Mouse (Mus musculus) left cerebral cortex, adult 18-20 months (tissue): ENCODE data around the gene Ccdc102a. TPM values are rescaled to one million over a fixed set of nuclear protein-coding genes. Genes with fewer than 3 reads are reported as not detected.
A peak's percentile ranks its signal among the peaks of the same experiment; 100 is the strongest.

Experiments used
- DNase-seq, 2 experiments: peaks; one replicate each; pipeline ENCODE4 v3.0.0; 2021 to 2022; ENCODE audit warnings: low spot score in 2 of 2, mixed read lengths in 1 of 2
- total RNA-seq, 2 experiments: library from RNA; stranded (reverse); gene quantifications; 2 replicates each; pipeline ENCODE4 v1.2.3; 2021

Gene Ccdc102a
- total RNA-seq, 2 experiments from 2014 or later, result 1.5 to 1.9 TPM

DNA sequence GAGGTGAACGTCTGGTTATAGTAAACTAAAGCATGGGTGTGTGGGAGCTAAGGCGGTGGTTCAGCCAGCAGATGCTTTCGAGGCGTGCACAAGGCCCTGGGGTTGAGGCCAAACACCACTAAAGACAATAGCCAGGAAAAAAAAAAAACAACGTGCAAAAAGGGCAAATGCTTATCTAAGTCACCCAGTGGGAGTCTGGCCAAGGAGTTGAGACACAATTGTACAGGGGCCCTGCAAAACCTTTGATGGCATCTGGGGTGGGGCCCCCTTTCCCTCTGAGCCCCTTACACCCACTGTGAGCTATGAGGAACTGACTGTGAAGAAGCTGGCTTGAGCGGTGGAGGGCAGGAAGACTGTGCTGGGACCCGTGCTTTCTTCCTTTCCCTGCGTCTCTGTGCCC, 4.7 kb upstream of the Ccdc102a start:
- DNase-seq, result no peak

DNA sequence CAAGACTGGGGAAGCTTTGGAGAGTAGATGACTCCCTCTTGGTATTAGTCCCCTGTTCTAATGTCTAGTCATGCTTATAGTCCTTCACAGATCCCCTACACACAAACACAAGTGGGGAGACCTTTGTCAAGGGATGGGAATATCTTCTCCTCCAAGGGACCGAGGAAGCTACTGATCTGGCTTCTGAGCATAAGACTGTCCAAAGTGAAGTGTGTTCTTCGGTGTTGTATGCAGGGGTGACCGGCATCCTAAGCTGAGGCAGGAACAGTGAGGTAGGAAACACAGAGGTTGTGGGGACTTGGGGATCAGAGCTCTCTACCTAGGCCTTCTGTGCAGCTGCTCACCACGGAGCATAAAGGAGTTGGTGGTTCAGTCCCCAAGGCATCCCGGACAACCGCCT, 4.3 kb upstream of the Ccdc102a start:
- DNase-seq, result no peak

DNA sequence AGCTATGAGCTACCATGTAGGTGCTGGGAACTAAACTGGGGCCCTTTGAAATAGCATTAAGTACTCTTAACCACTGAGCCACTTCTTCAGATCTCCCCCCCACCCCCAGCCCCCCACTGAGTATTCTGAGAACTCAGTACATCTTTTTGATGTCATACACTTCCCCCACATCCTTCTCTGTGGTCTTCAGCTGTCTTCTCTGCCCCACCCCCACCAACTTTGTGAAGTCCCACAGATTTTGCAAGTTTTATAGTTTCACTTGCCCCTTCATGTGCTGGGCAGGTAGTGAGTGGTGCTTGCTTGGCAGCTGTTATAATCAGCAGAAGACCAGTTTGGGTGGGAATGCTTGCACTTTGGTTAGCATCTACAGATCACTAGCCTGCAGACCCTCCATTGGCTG, 1.4 kb upstream of the Ccdc102a start:
- no peak for DNase-seq

DNA sequence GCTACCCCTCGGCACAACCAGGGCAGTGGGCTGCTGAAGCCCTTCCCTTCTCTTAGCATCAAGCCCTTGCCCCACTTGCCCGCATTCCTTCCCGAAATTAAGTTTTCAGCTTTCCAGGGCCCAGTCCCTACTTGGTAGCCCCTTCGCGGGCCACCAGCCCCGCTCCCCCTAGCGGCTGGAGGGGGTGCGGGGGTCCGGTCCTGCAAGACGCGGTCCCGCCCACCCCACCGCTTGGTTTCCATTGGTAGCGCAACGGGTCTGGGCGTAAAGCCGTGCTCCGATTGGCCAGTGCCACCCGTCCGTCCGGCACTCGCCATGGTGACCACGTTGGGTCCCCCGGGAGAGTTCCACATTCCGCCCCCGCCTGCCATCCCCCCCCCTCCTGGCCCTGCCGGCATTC, 546 bp downstream of the Ccdc102a start:
- DNase-seq, result peak; percentile 50 to 63

DNA sequence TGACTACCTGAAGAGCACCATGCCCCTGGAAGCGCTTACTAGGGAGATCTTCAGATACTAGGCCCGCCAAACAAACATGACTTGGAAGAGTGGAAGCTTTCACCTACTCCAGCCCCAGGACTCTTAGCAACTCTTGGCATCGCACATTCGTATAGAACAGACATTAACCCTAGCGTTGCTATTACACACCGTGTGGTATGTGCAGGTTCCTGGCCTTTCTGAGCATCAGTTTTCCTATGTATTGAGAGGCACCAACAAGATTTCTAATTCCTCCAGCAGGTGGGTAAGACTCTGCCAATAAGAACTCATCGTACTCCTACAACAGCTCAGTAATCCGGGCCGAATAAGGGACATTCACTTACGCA, 956 bp downstream of the Ccdc102a start:
- DNase-seq, result no peak

DNA sequence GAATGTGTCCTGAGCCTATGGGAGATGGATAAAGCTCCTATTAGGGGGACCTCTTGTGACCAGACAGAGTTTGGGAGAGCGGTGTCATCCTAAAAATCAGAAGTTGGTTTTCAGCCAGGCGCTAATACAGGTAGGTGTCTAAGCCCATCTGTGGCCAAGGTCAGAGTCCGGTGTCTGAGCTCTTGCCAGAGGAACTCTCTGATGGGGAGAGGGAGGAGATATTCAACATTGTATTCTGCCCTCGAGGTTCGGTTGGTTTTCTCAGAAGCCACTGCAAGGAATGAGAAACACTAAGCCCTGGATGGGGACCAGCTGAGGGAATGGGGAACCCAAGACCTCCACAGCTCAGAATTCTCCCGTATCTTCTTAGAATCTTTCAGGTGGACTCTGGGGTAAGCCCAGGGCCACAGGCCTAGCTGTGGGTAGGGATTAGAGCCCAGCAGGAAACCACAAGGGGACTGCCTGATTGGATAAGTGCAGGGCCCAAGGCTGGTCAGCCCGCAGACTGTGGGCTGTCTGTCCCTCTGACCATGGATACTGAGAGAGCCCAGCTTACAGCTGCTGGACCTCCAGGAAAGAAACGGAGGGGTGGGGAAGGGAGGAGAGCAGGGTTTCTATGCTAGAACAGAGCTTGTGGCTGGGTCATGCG, 1.5 kb downstream of the Ccdc102a start:
- DNase-seq, result no peak

DNA sequence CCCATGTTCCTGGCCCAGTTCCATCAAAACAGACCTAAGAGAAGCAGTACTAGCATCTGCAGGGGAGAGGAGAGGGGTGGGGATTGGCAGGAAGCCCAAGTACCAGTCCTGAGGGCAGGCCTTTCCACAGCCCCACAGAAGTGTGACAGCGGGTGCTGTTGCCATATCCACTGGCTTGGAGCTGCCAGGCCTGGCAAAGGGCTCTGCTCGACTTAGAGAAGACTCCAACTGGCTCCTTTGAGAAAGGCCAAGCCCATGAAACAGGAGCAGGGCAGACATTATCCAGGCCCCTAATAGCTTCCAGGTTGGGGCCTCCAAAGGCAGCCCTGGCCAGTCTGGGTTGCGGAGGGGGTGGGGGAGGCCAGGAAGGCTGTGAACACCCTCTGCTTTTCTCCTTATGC, 3.2 kb downstream of the Ccdc102a start:
- no peak for DNase-seq

DNA sequence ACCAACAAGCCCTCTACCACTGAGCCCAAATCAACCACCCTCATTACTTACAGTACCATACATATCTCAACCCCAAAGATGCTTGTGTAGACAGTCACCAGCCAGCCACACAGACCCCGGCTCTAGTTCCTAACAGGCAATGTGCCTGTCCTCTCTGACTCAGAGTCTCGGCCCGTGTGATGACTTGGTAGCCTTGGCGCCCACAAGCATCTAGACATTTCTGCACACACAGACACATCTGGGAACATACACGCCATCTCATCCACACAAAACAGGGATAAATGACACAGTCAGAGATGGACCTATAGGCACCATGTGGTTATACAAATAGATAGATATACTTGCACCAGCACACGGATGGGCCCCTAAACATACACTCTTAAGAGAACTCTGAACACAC, 3.6 kb downstream of the Ccdc102a start:
- DNase-seq, result no peak

DNA sequence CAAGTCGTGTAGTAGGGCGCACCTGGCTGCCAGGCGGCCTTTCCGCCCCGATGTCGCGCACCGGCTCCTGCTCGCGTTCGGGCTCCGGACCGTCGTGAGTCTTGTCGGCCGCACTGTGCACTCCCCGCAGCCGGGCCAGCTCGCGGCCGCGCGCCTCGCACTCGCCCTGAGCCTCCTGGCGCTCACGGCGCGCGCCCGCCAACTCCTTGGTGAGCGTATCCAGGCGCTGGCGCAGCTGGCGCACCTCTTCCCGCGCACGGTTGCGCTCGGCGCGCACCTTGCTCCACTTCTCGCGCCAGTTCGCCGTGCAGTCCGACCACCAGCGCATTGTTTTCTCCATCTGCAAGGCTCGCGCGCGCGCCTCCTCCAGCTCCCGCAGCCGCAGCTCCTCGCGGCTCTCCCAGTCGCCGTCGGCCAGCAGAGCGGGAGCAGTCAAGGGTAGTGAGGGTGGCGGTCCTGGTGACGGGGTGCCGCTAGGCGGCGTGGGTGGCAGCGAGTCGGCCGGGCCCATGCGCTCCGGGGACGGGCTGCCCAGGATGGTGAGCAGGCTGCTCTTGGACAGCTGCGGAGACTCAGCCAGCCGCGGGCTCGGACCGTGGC, 4.7 kb downstream of the Ccdc102a start:
- DNase-seq, result peak; percentile 54 to 59

DNA sequence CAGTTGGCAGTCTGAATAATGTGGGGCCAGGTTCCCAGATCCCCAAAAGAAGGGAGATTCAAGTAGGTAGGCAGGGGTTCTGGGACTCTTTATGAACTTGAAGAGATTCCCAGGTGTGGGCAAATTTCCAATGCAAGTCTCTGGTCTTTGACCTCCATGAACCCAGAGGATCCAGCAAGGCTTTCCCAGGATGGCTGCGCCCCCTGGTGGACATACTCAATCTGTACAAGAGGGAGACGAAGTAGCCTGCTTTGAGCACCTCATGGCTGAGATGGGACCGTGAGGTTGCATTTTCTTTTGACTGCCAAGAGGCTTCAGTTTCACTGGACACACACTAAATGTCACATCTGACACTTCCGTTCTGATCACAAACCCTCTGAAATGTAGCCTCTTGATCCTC, 9.1 kb downstream of the Ccdc102a start:
- DNase-seq, result peak; percentile 66 to 79

DNA sequence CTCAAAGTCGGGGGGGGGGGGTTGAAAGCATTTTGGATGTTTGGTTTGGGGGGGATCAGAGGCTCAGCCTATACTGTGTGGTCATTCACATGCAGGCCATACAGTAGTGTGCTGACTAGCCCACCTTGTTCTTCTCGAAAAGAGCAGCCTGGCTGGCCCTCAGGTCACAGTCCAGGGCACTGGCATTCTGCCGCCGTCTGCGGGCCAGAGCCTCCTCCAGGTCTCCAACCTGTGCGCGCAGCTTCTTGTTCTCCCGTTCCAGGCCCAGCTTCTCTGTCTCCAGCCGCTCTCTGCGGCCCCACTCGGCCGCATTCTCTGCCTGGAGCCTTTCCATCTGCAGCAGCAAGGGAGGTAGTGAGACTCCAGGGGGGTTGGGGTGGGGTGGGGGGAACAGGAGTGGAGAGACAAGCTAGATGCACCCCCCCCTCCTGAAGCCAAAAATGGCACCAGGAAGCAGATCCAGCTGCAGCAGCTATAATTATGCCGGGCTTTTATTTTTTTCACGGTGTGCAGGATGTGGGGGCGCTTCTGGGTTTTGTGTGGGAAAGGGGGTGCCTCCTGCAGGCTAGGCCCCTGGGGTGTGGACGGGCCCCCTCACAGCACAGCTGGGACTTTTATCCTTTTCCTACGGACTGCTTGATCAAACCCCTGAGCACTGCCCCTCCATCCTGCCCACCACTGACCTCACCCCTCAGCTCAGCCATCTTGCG, 10.2 kb downstream of the Ccdc102a start:
- no peak for DNase-seq

DNA sequence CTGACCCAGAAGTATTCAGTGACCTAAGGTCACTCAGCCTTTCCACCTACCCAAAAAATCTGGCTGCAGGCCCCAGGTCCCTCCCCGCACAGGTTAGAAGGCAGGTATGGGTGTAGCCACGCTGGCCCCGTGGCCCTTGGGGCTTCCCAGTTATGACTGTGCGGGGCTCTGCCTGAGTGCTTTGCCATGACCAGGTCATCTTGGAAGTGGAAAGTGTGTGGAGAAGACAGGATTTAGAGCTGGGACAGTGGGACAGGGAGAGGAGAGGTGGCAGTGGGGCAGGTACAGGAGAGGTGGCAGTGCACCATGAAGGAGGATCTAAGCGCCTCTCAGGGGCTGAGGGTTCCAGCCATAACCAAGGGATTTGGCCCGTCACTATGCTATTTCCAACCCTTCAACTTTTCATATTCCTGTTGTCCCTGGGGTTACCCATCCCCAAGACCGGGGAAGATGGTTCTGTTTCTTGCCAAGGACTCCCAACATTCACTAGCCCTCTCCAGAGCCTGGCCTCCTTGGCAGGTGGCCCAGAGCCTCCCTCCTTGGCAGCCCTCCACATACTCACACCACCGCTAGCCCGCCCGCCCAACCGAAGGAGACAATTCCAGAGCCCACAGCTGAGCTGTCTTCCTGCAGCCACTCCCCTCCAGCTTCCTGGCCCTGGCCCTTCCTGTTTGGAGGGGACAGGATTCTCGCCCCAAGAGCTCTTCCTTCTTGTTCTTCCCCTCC, 13.3 kb downstream of the Ccdc102a start:
- peak; percentile 11 to 44 for DNase-seq

DNA sequence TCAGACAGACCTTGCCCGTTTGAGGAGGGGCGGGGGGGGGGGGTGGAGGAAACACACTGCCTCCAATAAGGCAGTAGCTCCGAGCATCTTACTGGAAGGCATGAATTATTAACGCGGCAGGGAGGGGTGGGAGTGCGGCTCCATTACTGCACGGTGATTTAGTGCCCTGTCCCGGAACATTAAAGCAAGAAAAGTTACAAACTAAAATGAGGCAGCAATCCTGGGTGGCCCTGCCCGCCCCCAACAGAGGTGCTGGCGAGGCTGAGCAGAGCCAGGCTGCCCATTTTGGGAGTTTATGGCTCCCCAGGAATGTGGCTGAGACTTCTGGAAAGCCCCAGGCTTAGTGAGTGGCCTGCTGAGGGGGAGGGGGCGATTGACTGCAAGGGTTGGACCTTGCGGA, 14.2 kb downstream of the Ccdc102a start:
- no peak for DNase-seq

DNA sequence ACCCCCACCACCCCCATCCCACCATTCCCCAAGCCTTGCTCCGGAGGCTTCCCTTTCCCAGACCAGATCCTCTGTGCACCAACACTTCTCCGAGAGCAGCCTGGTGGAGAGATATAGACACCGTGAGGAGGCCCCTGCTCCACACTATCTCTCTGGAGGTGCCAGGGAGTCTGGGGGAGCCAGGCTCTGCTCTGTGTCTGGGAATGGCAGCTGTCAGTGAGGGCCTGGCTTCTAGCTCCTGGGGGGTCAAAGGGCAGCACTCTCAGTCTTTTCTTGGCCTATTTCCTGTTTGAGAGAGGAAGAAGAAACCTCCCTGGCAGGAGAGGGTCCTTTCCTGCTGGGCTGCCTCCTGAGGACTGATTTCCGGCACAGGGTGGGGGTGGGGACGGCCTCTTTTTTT, 16.9 kb downstream of the Ccdc102a start:
- DNase-seq, result no peak

DNA sequence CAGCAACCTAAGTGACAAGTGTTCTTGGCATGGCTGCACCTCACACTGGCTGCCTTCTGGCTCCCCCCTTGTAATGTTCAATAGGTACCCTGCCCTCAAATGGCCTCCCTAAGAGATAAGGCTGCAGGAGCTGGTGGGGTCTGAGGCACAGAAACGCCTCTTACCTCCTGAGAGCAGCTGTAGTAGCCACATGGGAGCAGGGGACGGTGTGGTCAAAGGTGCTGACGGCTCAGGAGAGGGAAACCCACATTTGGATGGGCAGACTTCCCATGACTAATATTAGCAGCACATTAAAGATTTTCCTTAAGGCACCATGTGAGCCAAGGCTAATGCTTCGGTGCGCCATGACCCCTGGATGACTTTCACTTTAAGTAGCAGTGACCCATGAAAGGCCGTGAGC, 17.3 kb downstream of the Ccdc102a start:
- DNase-seq, result no peak

DNA sequence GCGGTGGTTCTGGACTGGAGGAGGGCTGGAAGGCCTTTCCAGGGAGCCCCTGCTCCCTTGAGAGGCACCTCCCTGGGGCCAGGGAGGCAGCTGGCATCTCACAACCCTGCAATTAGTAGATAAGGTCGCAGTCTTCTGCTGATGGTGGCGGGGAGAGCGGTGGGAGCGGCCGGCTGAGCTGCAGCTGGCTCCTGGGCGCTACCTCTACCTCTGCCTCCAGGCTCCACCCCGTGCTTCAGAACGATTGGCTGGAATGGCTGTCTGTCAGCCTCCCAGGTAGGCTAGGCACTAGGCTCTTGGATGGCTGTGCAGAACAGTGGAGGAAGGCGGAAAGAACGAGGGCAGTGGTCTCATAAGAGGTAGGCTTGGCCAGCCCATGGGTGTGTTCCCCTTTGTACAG, 18.6 kb downstream of the Ccdc102a start:
- no peak for DNase-seq

DNA sequence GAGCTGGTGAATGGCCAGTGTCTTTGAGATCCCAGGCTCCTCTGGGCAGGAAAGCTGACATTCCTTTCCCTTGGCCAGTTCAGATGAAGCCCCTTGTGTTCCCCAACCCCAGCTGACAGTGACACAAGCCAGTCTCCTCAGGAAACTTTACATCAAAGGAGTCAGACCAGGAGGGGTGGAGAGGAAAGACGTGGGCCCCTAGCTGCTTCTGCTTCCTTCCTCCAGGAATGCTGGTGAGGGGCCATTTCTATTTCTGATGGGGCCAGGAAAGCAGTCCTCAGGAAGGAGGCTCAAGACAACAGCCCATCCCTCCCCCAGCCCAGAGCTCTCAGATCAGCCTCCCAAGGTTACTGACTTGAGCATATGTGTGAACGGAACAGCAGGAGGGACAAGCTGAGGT, 25.0 kb downstream of the Ccdc102a start:
- DNase-seq, result no peak

DNA sequence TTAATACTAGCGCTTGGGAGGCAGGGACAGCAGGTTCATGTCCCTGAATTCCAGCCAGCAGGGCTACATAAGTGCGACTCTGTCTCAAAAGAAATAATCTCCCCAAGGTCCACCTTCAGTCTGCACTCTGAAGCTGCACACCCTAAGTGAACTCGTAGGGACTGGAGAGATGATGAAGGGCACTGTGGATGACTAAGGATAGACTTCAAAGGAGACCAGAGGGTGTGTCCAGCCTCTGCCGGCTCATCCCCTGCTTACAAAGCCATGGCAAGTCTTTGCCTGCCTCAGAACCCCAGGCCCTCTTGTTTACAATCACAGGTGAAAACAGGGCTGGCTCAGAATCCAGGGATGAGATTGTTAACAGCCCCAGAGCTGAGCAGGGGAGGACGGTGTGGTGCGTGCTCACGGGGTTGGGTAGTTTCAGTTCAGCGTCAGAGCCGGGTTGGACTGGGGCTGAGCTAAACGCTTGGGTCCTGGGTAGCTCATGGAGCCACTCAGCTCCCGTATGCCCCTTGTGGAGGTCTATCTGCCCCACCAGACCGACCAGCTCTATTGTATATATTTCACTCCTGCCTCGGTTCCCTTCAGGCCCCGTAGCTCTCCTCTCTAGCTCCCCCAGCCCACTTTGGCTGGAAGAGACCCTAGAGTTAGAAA, 29.4 kb downstream of the Ccdc102a start:
- DNase-seq, result no peak

DNA sequence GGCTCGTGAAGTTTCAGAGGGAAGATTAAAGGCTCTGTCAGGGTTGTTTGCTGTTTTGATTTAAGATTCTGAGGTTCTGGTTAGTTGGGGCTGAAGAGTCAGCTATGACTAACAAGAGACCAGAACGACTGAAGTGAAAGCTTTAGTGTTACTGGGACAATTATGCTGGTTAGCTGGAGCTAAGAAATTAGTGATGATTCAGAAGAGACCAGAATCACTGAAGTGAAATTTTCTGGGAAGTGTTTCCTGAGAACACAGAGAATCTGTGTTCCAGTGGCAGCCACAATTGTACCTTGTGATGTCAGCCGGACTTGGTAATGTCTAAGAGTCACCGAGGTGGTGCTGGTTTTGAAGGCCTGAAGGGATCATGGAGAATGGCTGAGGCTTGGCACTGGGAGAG, 37.2 kb downstream of the Ccdc102a start:
- no peak for DNase-seq

DNA sequence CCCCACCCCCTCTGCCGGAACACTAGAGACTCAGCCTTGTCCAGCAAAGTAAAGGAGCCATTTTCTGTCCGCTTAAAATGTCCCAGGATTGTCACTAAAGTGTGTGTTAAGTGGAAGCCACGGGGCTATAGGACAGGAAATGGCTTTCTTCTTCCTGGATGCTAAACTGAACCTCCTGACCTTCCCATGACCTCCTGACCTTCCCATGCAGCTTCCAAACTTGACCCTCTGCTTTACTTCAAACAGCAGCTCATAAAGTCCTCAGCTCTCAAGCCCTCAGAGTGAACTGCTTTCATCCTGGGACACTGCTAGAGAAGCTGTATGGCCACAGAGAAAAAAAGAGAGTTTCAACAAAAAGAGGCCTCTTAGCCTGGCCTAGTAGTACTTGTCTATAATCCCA, 41.1 kb downstream of the Ccdc102a start:
- DNase-seq, result no peak

DNA sequence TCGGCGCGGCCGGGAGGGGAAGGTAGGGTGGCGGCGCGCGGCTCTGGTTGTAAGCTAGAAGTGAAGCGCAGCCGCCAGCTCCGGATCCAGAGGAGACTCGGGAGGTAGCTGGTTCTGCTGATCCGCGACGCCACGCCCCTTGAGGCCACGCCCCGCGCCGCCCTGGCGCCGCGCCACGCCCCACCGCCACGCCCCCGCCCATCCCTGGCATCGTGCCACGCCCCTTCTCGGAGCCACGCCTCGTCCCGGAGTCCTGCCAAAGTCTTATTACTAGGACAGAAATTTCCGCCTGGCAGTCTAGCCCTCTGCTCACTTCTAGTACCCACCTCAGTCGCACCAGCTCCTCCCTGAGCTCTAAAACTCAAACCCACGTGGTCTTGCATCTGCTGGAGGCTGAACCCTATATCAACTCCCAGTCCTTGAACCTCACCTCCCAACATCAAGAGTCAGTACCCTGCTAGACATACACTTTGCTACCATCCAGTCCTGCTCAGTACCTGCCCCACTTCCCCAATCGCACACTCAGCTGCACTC, 41.6 kb downstream of the Ccdc102a start, which contains the start of gene Dok4:
TSS of gene Dok4 (minus strand) at position 134 of the 534 bp plus-strand sequence.
- peak; percentile 69 to 72 for DNase-seq

DNA sequence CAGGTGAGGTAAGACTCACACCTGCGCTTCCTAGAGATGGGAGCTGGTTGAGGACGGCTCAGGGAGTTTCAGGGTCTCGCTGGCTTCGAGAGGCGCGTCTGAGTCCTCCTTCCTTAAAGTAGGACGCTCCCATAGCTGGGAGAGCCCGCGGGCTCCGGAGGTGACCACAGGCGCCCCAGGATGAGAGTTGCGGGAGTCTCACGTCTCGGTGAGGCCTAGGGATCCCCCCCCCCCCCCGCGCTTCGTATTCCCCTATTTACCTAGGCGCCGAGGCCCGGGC, 42.1 kb downstream of the Ccdc102a start:
- no peak for DNase-seq
